Mouse (Mus musculus): ENCODE measurements at regions not wholly inside any gene's neighbourhood (a gene's known extent, or its start where the extent isn't known, plus 50 kb on each side); places are given as distances from the start of the nearest gene placed in this dataset.

DNA sequence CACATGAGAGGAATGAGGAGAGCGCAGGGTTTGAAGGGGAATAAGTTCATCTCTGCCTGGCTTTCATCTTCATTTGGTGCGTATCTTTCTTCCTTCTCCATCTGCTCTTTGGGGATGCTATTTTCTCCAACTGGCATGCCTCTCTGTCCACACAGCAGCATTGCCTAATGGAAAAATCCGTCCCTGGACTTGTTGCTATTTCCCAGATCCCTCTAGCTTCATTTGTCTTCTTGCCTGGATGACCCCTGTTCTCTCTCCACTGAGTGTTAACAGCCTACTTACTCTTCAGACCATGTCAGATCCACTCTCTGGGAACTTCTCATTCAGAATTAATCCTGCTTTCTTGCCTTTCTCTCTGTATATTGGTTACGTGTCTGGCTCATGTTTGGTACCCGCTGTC, 102.7 kb upstream of the Pkn2 start:
- Histone ChIP-seq H3K4me1 (replicated peaks; ENCODE audit: control insufficient read depth, insufficient read depth, low read length) (no peaks in the 10 kb centered on the region), H3K36me3 (ENCODE audit: control insufficient read depth, insufficient read depth) (no peaks in the 10 kb centered on the region), H3K27me3 (replicated peaks; ENCODE audit: control insufficient read depth, insufficient read depth, low read length) (no peaks in the 10 kb centered on the region), H3K9ac (ENCODE audit: low read depth, low read length) (no peak overlapping the region), H3K9me3 (ENCODE audit: control insufficient read depth) (no peaks in the 10 kb centered on the region), H3K4me3 (ENCODE audit: low read depth, low read length) (no peak overlapping the region), H3K4me2 (replicated peaks; ENCODE audit: low read depth) (no peak overlapping the region), H3K27ac (ENCODE audit: low read depth, low read length) (no peak overlapping the region)
- WGBS, result 80% methylated on average over 5 of the region's 5 CpGs
- TF ChIP-seq CTCF (IDR thresholded peaks at IDR 0.05; ENCODE audit: low read depth), result no peak
- ATAC-seq, result no peak

- H3K4me3 ChIP-seq (ENCODE audit: low read depth, low read length), result no peak overlapping the region
- no peaks in the 10 kb centered on the region for H3K9me3 ChIP-seq (ENCODE audit: control insufficient read depth)
- TF ChIP-seq CTCF (IDR thresholded peaks at IDR 0.05; ENCODE audit: low read depth), result no peak
- H3K27ac ChIP-seq (ENCODE audit: low read depth, low read length), result no peak overlapping the region
- no peak overlapping the region for H3K9ac ChIP-seq (ENCODE audit: low read depth, low read length)
- H3K27me3 ChIP-seq (replicated peaks; ENCODE audit: control insufficient read depth, insufficient read depth, low read length), result no peaks in the 10 kb centered on the region
- no peak for ATAC-seq
- H3K4me2 ChIP-seq (replicated peaks; ENCODE audit: low read depth), result no peak overlapping the region
- WGBS, result 87% methylated on average over 3 of the region's 3 CpGs
- H3K4me1 ChIP-seq (replicated peaks; ENCODE audit: control insufficient read depth, insufficient read depth, low read length), result no peaks in the 10 kb centered on the region
- no peaks in the 10 kb centered on the region for H3K36me3 ChIP-seq (ENCODE audit: control insufficient read depth, insufficient read depth)
Observed at GRCm38 (mm10) chr3:142981221-142981620, 99.4 kb upstream of the Pkn2 start.

GRCm38 (mm10) chr3:142979161-142979560, 97.4 kb upstream of the Pkn2 start:
- no peak for TF ChIP-seq CTCF (IDR thresholded peaks at IDR 0.05; ENCODE audit: low read depth)
- Histone ChIP-seq H3K4me1 (replicated peaks; ENCODE audit: control insufficient read depth, insufficient read depth, low read length) (no peaks in the 10 kb centered on the region), H3K9me3 (ENCODE audit: control insufficient read depth) (no peaks in the 10 kb centered on the region), H3K36me3 (ENCODE audit: control insufficient read depth, insufficient read depth) (no peaks in the 10 kb centered on the region), H3K4me3 (ENCODE audit: low read depth, low read length) (no peak overlapping the region), H3K4me2 (replicated peaks; ENCODE audit: low read depth) (no peak overlapping the region), H3K9ac (ENCODE audit: low read depth, low read length) (no peak overlapping the region), H3K27me3 (replicated peaks; ENCODE audit: control insufficient read depth, insufficient read depth, low read length) (no peaks in the 10 kb centered on the region), H3K27ac (ENCODE audit: low read depth, low read length) (no peak overlapping the region)
- 45% methylated on average over 4 of the region's 4 CpGs for WGBS
- ATAC-seq, result no peak

DNA sequence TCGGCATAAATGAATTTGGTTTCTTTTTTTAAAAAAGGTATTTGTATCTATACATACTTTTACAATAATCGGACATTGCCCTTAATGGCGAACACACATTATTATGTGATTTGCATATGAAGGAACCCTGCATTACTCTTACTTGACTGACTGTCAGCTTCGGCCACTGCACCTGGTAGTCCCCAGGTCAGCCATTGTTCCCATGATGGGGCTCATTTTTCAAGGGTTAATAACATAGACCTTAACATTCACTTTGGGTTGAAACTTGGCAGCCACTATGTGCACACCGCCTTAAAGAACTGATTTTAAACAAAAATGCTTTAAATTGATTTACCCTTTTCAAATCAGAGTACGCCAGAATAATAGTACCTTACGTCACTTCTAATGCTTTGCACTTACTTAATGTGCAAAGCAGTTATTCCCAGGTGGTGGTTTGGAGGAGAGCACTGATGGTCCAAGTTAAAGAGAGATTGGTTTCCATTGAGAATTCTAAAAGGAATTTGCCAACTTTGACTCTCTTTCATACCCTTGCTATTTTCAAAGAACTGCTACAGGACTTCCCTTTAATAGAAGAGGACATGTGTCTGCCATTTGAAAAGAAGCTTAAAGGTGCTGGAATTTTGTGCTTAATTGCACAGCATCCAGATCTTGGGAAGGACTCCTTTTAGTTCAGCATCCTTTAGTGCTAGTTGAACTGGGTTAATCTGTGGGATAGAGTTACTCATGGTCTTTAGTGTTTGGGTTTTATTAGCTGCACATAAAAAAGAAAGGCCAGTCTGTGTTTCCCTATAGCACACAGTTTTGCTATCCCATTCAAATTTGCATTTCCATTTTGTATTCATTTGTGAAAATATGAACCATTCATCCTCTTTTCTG, 95.0 kb upstream of the Pkn2 start:
- Histone ChIP-seq H3K4me2 (replicated peaks; ENCODE audit: low read depth) (no peak overlapping the region), H3K4me3 (ENCODE audit: low read depth, low read length) (no peak overlapping the region), H3K36me3 (ENCODE audit: control insufficient read depth, insufficient read depth) (no peaks in the 10 kb centered on the region), H3K4me1 (replicated peaks; ENCODE audit: control insufficient read depth, insufficient read depth, low read length) (no peaks in the 10 kb centered on the region), H3K9me3 (ENCODE audit: control insufficient read depth) (no peaks in the 10 kb centered on the region), H3K27me3 (replicated peaks; ENCODE audit: control insufficient read depth, insufficient read depth, low read length) (no peaks in the 10 kb centered on the region), H3K9ac (ENCODE audit: low read depth, low read length) (no peak overlapping the region), H3K27ac (ENCODE audit: low read depth, low read length) (no peak overlapping the region)
- 94% methylated on average over 7 of the region's 7 CpGs for WGBS
- no peak for TF ChIP-seq CTCF (IDR thresholded peaks at IDR 0.05; ENCODE audit: low read depth)
- no peak for ATAC-seq

DNA sequence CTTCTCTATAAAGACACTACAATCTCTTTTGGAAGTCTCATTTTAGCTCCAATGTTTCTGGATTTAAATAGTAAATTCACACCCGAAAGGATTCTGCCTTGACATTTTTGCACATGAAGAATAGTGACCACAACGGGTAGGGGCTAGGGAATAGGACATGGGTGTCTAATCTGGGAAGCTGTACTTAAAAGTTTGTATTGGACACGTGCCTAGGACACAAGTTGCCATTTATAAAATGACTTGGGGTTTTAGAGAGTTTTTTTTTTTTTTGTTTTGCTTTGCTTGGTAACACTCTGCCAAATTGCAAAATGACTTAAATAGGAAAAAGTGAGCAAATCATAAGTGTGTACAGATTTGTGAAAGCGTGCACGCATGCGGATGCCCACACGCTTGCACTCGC, 93.8 kb upstream of the Pkn2 start:
- ATAC-seq, result no peak
- no peak overlapping the region for H3K27ac ChIP-seq (ENCODE audit: low read depth, low read length)
- H3K4me1 ChIP-seq (replicated peaks; ENCODE audit: control insufficient read depth, insufficient read depth, low read length), result no peaks in the 10 kb centered on the region
- no peaks in the 10 kb centered on the region for H3K27me3 ChIP-seq (replicated peaks; ENCODE audit: control insufficient read depth, insufficient read depth, low read length)
- H3K9me3 ChIP-seq (ENCODE audit: control insufficient read depth), result no peaks in the 10 kb centered on the region
- TF ChIP-seq CTCF (IDR thresholded peaks at IDR 0.05; ENCODE audit: low read depth), result no peak
- no peaks in the 10 kb centered on the region for H3K36me3 ChIP-seq (ENCODE audit: control insufficient read depth, insufficient read depth)
- H3K4me3 ChIP-seq (ENCODE audit: low read depth, low read length), result no peak overlapping the region
- 83% methylated on average over 8 of the region's 8 CpGs for WGBS
- no peak overlapping the region for H3K4me2 ChIP-seq (replicated peaks; ENCODE audit: low read depth)
- H3K9ac ChIP-seq (ENCODE audit: low read depth, low read length), result no peak overlapping the region

- 56% methylated on average over 2 of the region's 2 CpGs for WGBS
- H3K4me1 ChIP-seq (replicated peaks; ENCODE audit: control insufficient read depth, insufficient read depth, low read length), result no peaks in the 10 kb centered on the region
- no peak for TF ChIP-seq CTCF (IDR thresholded peaks at IDR 0.05; ENCODE audit: low read depth)
- no peaks in the 10 kb centered on the region for H3K27me3 ChIP-seq (replicated peaks; ENCODE audit: control insufficient read depth, insufficient read depth, low read length)
- no peaks in the 10 kb centered on the region for H3K9me3 ChIP-seq (ENCODE audit: control insufficient read depth)
- H3K27ac ChIP-seq (ENCODE audit: low read depth, low read length), result no peak overlapping the region
- H3K4me2 ChIP-seq (replicated peaks; ENCODE audit: low read depth), result no peak overlapping the region
- H3K36me3 ChIP-seq (ENCODE audit: control insufficient read depth, insufficient read depth), result no peaks in the 10 kb centered on the region
- ATAC-seq, result no peak
- no peak overlapping the region for H3K9ac ChIP-seq (ENCODE audit: low read depth, low read length)
- no peak overlapping the region for H3K4me3 ChIP-seq (ENCODE audit: low read depth, low read length)
Observed at GRCm38 (mm10) chr3:142969501-142969900, 87.7 kb upstream of the Pkn2 start.
